Mouse (Mus musculus) small intestine, adult 2 months (tissue): ENCODE results near the gene Hnf1a. TPM values are rescaled to one million over a fixed set of nuclear protein-coding genes. Genes with fewer than 3 reads are reported as not detected.
"Not testable (repeated sequence)": the region's sequence is repeated elsewhere in the genome, so short reads cannot be mapped to it uniquely, and the experiment has no call there.

Experiments used
- H3K27ac ChIP-seq: fragments of 200-500 bp; 2 replicates; pipeline ENCODE4 v1.5.1; 2012; ENCODE audit warnings: low read depth, low read length, control low read depth, inconsistent platforms; ENCODE audit not compliant: insufficient read depth
- H3K27me3 ChIP-seq: fragments of 200-500 bp; 2 replicates; pipeline ENCODE4 v1.6.1; 2012; ENCODE audit warnings: mild to moderate bottlenecking, moderate library complexity, low read length, inconsistent platforms; ENCODE audit not compliant: control insufficient read depth, insufficient read depth
- H3K36me3 ChIP-seq: fragments of 200-500 bp; 2 replicates; pipeline ENCODE4 v1.6.1; 2012; ENCODE audit warnings: mild to moderate bottlenecking, low read length, control low read depth, inconsistent platforms; ENCODE audit not compliant: control insufficient read depth, insufficient read depth
- H3K4me1 ChIP-seq: fragments of 200-500 bp; 2 replicates; pipeline ENCODE4 v1.6.1; 2012; ENCODE audit warnings: low read length, inconsistent platforms, mixed read lengths; ENCODE audit not compliant: control insufficient read depth, insufficient read depth, insufficient read length
- H3K4me3 ChIP-seq: fragments of 200-500 bp; 2 replicates; pipeline ENCODE4 v1.5.1; 2012; ENCODE audit warnings: low read depth, mild to moderate bottlenecking, control low read depth, inconsistent platforms, low read length, moderate library complexity
- CTCF ChIP-seq: fragments of 200-500 bp; IDR thresholded peaks from 2 replicates; pipeline ENCODE4 v1.5.1; 2012; ENCODE audit warnings: low read depth, mild to moderate bottlenecking, control low read depth, inconsistent platforms, low read length, moderate library complexity, mixed read lengths; ENCODE audit not compliant: insufficient replicate concordance, insufficient read length; ENCODE audit errors: extremely low read depth
- POLR2A ChIP-seq: fragments of 200-500 bp; IDR thresholded peaks from 2 replicates; pipeline ENCODE4 v1.6.1; 2012; ENCODE audit warnings: low read depth, mild to moderate bottlenecking, control low read depth, inconsistent platforms, low read length, moderate library complexity
- WGBS: fragments of 180-500 bp; shearing (Covaris S2); methylation state at CpG from one replicate; pipeline ENCODE4 v1.1.7; 2018; 5-methylcytosine and 5-hydroxymethylcytosine counted together
- polyA plus RNA-seq: library from polyadenylated mRNA; depleted of rRNA; stranded (reverse); fragments of >200 nt; gene quantifications from 2 replicates; pipeline ENCODE4 v1.2.3, GENCODE M21; 2012

The Hnf1a gene
- polyA plus RNA-seq, 1 experiment, result 46.9 TPM

- peak overlapping the region; percentile 99 for H3K4me3 ChIP-seq
- H3K27ac ChIP-seq, result 0 out of 2 replicates have a peak overlapping the region, but pooled peaks have one; percentile 47
- no peaks in the 10 kb centered on the region for H3K27me3 ChIP-seq
- 28% methylated on average over 4 of the region's 4 CpGs for WGBS
- peaks cover 20% of the 10 kb centered on the region for H3K36me3 ChIP-seq
- TF ChIP-seq CTCF (no peak), POLR2A (no peak)
- peaks cover 2% of the 10 kb centered on the region; the same call in 1 of the 2 replicates for H3K4me1 ChIP-seq
Observed at GRCm38 (mm10) chr5:114942766-114943130, 28.1 kb downstream of the Hnf1a start.

- H3K4me1 ChIP-seq, result peaks cover 2% of the 10 kb centered on the region; the same call in 1 of the 2 replicates
- H3K27ac ChIP-seq, result peak within 1 kb of the TSS; percentile 47
- TF ChIP-seq CTCF, result no peak
- peak; percentile 81; the same call in 1 of the 2 replicates for TF ChIP-seq POLR2A
- WGBS, result 1% methylated on average over 39 of the region's 39 CpGs
- no peaks in the 10 kb centered on the region for H3K27me3 ChIP-seq
- H3K4me3 ChIP-seq, result peak within 1 kb of the TSS; percentile 99
- H3K36me3 ChIP-seq, result peaks cover 20% of the 10 kb centered on the region
Observed at GRCm38 (mm10) chr5:114942074-114942765, 28.7 kb downstream of the Hnf1a start, which contains the start of gene 2210016L21Rik. 2210016L21Rik (plus strand) TSS chr5:114942158.

- H3K36me3 ChIP-seq, result peaks cover 15% of the 10 kb centered on the region
- 46% methylated on average over 3 of the region's 3 CpGs for WGBS
- not testable (repeated sequence) for H3K27ac ChIP-seq, H3K4me1 ChIP-seq, H3K27me3 ChIP-seq, H3K4me3 ChIP-seq
Observed at GRCm38 (mm10) chr5:114941138-114941537, 29.8 kb downstream of the Hnf1a start.

GRCm38 (mm10) chr5:114935838-114936237 lies 35.1 kb downstream of the Hnf1a start:
- Histone ChIP-seq H3K27me3 (no peaks in the 10 kb centered on the region), H3K27ac (no peak overlapping the region), H3K4me1 (peaks cover 15% of the 10 kb centered on the region), H3K36me3 (peaks cover 29% of the 10 kb centered on the region), H3K4me3 (no peak overlapping the region)
- 58% methylated on average over 3 of the region's 3 CpGs for WGBS
- no peak for TF ChIP-seq POLR2A
- no peak for TF ChIP-seq CTCF

- TF ChIP-seq CTCF, result no peak
- TF ChIP-seq POLR2A, result no peak
- no peak overlapping the region for H3K4me3 ChIP-seq
- WGBS, result 42% methylated on average over 8 of the region's 8 CpGs
- peaks cover 39% of the 10 kb centered on the region for H3K36me3 ChIP-seq
- H3K27me3 ChIP-seq, result no peaks in the 10 kb centered on the region
- H3K4me1 ChIP-seq, result peaks cover 15% of the 10 kb centered on the region
- peak overlapping the region; percentile 69; the same call in 1 of the 2 replicates for H3K27ac ChIP-seq
Observed at GRCm38 (mm10) chr5:114933206-114933605, 37.7 kb downstream of the Hnf1a start.

GRCm38 (mm10) chr5:114931626-114932025 lies 39.3 kb downstream of the Hnf1a start:
- H3K27me3 ChIP-seq, result no peaks in the 10 kb centered on the region
- peaks cover 34% of the 10 kb centered on the region for H3K36me3 ChIP-seq
- H3K4me3 ChIP-seq, result no peak overlapping the region
- WGBS, result 59% methylated on average over 5 of the region's 5 CpGs
- H3K4me1 ChIP-seq, result peaks cover 28% of the 10 kb centered on the region
- H3K27ac ChIP-seq, result no peak overlapping the region
- TF ChIP-seq POLR2A (no peak), CTCF (no peak)

- TF ChIP-seq POLR2A (no peak), CTCF (no peak)
Observed at GRCm38 (mm10) chr5:114926753-114927152, 44.1 kb downstream of the Hnf1a start.

More at GRCm38 (mm10) chr5:114926753-114927152, 44.1 kb downstream of the Hnf1a start:
- H3K36me3 ChIP-seq, result peaks cover 17% of the 10 kb centered on the region
- H3K27ac ChIP-seq, result peak overlapping the region; percentile 72
- H3K4me3 ChIP-seq, result no peak overlapping the region
- H3K4me1 ChIP-seq, result peaks cover 13% of the 10 kb centered on the region
- H3K27me3 ChIP-seq, result no peaks in the 10 kb centered on the region
- WGBS, result 37% methylated on average over 9 of the region's 9 CpGs
